Mouse (Mus musculus): Measurements from ENCODE around the gene Sept6. TPM values are rescaled to one million over a fixed set of nuclear protein-coding genes. Genes with fewer than 3 reads are reported as not detected.
A peak's percentile ranks its signal among the peaks of the same experiment; 100 is the strongest.

The Sept6 gene
- polyA plus RNA-seq, 1 experiment from 2014 or later, result 59.2 TPM

DNA sequence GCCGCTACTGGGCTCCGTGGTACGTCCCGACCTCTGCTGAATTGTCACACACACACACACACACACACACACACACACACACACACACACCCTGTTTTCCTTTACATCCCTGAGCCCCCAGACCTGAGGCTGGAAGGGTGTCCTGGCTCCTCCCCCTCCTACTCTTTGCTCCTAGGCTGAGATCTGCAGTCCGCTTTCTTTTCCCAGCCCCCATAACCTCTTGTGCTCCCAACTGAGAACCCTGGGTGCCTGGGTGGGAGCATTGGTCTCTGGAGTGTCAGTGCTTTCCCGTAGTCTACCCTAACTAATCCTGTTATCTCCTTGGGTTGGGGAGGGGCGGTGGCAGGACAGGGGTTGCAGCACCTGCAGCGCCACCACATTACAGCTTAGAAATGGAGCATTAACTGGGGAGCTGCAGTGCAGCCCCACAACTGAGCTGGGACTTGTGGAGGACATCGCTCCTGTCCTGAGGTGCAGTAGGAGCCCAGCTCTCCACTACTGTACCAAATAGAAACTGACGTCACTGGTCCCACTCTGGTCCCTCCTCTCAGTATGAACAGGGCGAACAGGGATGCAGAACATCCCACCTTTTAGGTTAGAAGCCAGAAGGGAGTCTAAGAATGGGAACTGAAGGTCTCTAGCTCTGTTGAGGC is 1.7 kb downstream of the Sept6 start:
- WGBS, result 31% methylated on average over 7 of the region's 11 CpGs
- no peak overlapping the region for H3K9ac ChIP-seq (replicated peaks; ENCODE audit: low read length)
- H3K27ac ChIP-seq (replicated peaks; ENCODE audit: low read depth, low read length), result no peak overlapping the region
- H3K27me3 ChIP-seq (ENCODE audit: control insufficient read depth, insufficient read depth, low read length), result no peaks in the 10 kb centered on the region
- no peaks in the 10 kb centered on the region for H3K4me1 ChIP-seq (ENCODE audit: control insufficient read depth, insufficient read depth, low read length)
- ATAC-seq (replicated peaks; ENCODE audit: insufficient number of reproducible peaks, low FRiP score, low TSS enrichment, low read depth) (peak; percentile 43), DNase-seq (ENCODE audit: low spot score) (peak; percentile 1)
- no peaks in the 10 kb centered on the region for H3K36me3 ChIP-seq (replicated peaks; ENCODE audit: control insufficient read depth, insufficient read depth, low read depth, low read length)
- H3K9me3 ChIP-seq (replicated peaks; ENCODE audit: control insufficient read depth, low read length), result no peaks in the 10 kb centered on the region
- H3K4me3 ChIP-seq (ENCODE audit: low read depth, low read length), result peak overlapping the region; percentile 59
- peak overlapping the region; percentile 57 for H3K4me2 ChIP-seq (ENCODE audit: low read depth, low read length)

GRCm38 (mm10) chrX:36989234-36989751 is 2.3 kb downstream of the Sept6 start:
- 16% methylated on average over 23 of the region's 29 CpGs for WGBS
- Histone ChIP-seq H3K27ac (replicated peaks; ENCODE audit: low read depth, low read length) (peak overlapping the region; percentile 28; the same call in 1 of the 2 replicates), H3K4me3 (ENCODE audit: low read depth, low read length) (peak overlapping the region; percentile 59), H3K9ac (replicated peaks; ENCODE audit: low read length) (peak overlapping the region; percentile 71), H3K9me3 (replicated peaks; ENCODE audit: control insufficient read depth, low read length) (no peaks in the 10 kb centered on the region), H3K27me3 (ENCODE audit: control insufficient read depth, insufficient read depth, low read length) (no peaks in the 10 kb centered on the region), H3K36me3 (replicated peaks; ENCODE audit: control insufficient read depth, insufficient read depth, low read depth, low read length) (no peaks in the 10 kb centered on the region), H3K4me1 (ENCODE audit: control insufficient read depth, insufficient read depth, low read length) (no peaks in the 10 kb centered on the region), H3K4me2 (ENCODE audit: low read depth, low read length) (peak overlapping the region; percentile 57)
- DNase-seq (ENCODE audit: low spot score) (peak; percentile 77), ATAC-seq (replicated peaks; ENCODE audit: insufficient number of reproducible peaks, low FRiP score, low TSS enrichment, low read depth) (peak; percentile 95)

GRCm38 (mm10) chrX:36988754-36989153 is 2.8 kb downstream of the Sept6 start:
- Histone ChIP-seq H3K27ac (replicated peaks; ENCODE audit: low read depth, low read length) (no peak overlapping the region), H3K4me1 (ENCODE audit: control insufficient read depth, insufficient read depth, low read length) (no peaks in the 10 kb centered on the region), H3K27me3 (ENCODE audit: control insufficient read depth, insufficient read depth, low read length) (no peaks in the 10 kb centered on the region), H3K4me3 (ENCODE audit: low read depth, low read length) (peak overlapping the region; percentile 59), H3K9ac (replicated peaks; ENCODE audit: low read length) (peak overlapping the region; percentile 71), H3K36me3 (replicated peaks; ENCODE audit: control insufficient read depth, insufficient read depth, low read depth, low read length) (no peaks in the 10 kb centered on the region), H3K4me2 (ENCODE audit: low read depth, low read length) (peak overlapping the region; percentile 57), H3K9me3 (replicated peaks; ENCODE audit: control insufficient read depth, low read length) (no peaks in the 10 kb centered on the region)
- DNase-seq (ENCODE audit: low spot score), result peak; percentile 42
- ATAC-seq (replicated peaks; ENCODE audit: insufficient number of reproducible peaks, low FRiP score, low TSS enrichment, low read depth), result peak; percentile 53
- 16% methylated on average over 19 of the region's 23 CpGs for WGBS

DNA sequence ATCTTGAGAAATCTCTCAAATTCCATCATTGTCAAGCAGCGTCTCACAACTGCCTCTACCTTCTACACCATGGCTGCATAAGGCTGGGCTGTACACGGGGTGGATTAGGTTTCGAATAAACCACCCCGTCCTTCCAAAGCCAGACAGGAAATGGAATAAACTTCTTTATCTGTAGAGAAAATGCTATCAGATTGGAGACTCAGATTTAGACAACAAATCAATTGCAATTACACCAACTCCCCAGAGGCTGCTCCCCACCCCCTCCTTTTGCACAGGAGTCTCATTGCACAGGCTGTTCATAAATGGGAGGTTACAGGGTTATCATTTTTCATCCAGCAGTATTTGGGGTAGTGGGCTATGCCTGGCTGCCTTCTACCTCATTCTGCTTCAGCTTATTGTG is 3.7 kb downstream of the Sept6 start:
- no peak for ATAC-seq (replicated peaks; ENCODE audit: insufficient number of reproducible peaks, low FRiP score, low TSS enrichment, low read depth)
- H3K4me3 ChIP-seq (ENCODE audit: low read depth, low read length), result peak overlapping the region; percentile 59
- peak overlapping the region; percentile 57 for H3K4me2 ChIP-seq (ENCODE audit: low read depth, low read length)
- 61% methylated on average over 4 of the region's 4 CpGs for WGBS
- no peaks in the 10 kb centered on the region for H3K4me1 ChIP-seq (ENCODE audit: control insufficient read depth, insufficient read depth, low read length)
- peak; percentile 0 for DNase-seq (ENCODE audit: low spot score)
- no peaks in the 10 kb centered on the region for H3K36me3 ChIP-seq (replicated peaks; ENCODE audit: control insufficient read depth, insufficient read depth, low read depth, low read length)
- no peaks in the 10 kb centered on the region for H3K27me3 ChIP-seq (ENCODE audit: control insufficient read depth, insufficient read depth, low read length)
- no peak overlapping the region for H3K27ac ChIP-seq (replicated peaks; ENCODE audit: low read depth, low read length)
- no peak overlapping the region; the same call in 1 of the 2 replicates for H3K9ac ChIP-seq (replicated peaks; ENCODE audit: low read length)
- no peaks in the 10 kb centered on the region for H3K9me3 ChIP-seq (replicated peaks; ENCODE audit: control insufficient read depth, low read length)

GRCm38 (mm10) chrX:36985041-36985440 is 6.6 kb downstream of the Sept6 start:
- H3K27me3 ChIP-seq (ENCODE audit: control insufficient read depth, insufficient read depth, low read length), result no peaks in the 10 kb centered on the region
- 77% methylated on average over 3 of the region's 3 CpGs for WGBS
- ATAC-seq (replicated peaks; ENCODE audit: insufficient number of reproducible peaks, low FRiP score, low TSS enrichment, low read depth), result no peak
- no peak overlapping the region for H3K27ac ChIP-seq (replicated peaks; ENCODE audit: low read depth, low read length)
- H3K4me1 ChIP-seq (ENCODE audit: control insufficient read depth, insufficient read depth, low read length), result no peaks in the 10 kb centered on the region
- no peak overlapping the region for H3K9ac ChIP-seq (replicated peaks; ENCODE audit: low read length)
- no peak for DNase-seq (ENCODE audit: low spot score)
- no peak overlapping the region for H3K4me2 ChIP-seq (ENCODE audit: low read depth, low read length)
- H3K9me3 ChIP-seq (replicated peaks; ENCODE audit: control insufficient read depth, low read length), result no peaks in the 10 kb centered on the region
- H3K36me3 ChIP-seq (replicated peaks; ENCODE audit: control insufficient read depth, insufficient read depth, low read depth, low read length), result no peaks in the 10 kb centered on the region
- no peak overlapping the region for H3K4me3 ChIP-seq (ENCODE audit: low read depth, low read length)

GRCm38 (mm10) chrX:36983654-36984311 is 7.8 kb downstream of the Sept6 start:
- Histone ChIP-seq H3K9me3 (replicated peaks; ENCODE audit: control insufficient read depth, low read length) (no peaks in the 10 kb centered on the region), H3K4me3 (ENCODE audit: low read depth, low read length) (no peak overlapping the region), H3K4me2 (ENCODE audit: low read depth, low read length) (no peak overlapping the region), H3K27ac (replicated peaks; ENCODE audit: low read depth, low read length) (peak overlapping the region; percentile 5), H3K9ac (replicated peaks; ENCODE audit: low read length) (no peak overlapping the region), H3K4me1 (ENCODE audit: control insufficient read depth, insufficient read depth, low read length) (no peaks in the 10 kb centered on the region), H3K36me3 (replicated peaks; ENCODE audit: control insufficient read depth, insufficient read depth, low read depth, low read length) (no peaks in the 10 kb centered on the region), H3K27me3 (ENCODE audit: control insufficient read depth, insufficient read depth, low read length) (no peaks in the 10 kb centered on the region)
- ATAC-seq (replicated peaks; ENCODE audit: insufficient number of reproducible peaks, low FRiP score, low TSS enrichment, low read depth), result peak; percentile 81
- WGBS, result 32% methylated on average over 11 of the region's 11 CpGs
- DNase-seq (ENCODE audit: low spot score), result peak; percentile 68

GRCm38 (mm10) chrX:36982892-36983653 is 8.5 kb downstream of the Sept6 start:
- H3K9ac ChIP-seq (replicated peaks; ENCODE audit: low read length), result no peak overlapping the region

More at GRCm38 (mm10) chrX:36982892-36983653, 8.5 kb downstream of the Sept6 start:
- Histone ChIP-seq H3K9me3 (replicated peaks; ENCODE audit: control insufficient read depth, low read length) (no peaks in the 10 kb centered on the region), H3K36me3 (replicated peaks; ENCODE audit: control insufficient read depth, insufficient read depth, low read depth, low read length) (no peaks in the 10 kb centered on the region), H3K4me3 (ENCODE audit: low read depth, low read length) (no peak overlapping the region), H3K4me2 (ENCODE audit: low read depth, low read length) (no peak overlapping the region), H3K27me3 (ENCODE audit: control insufficient read depth, insufficient read depth, low read length) (no peaks in the 10 kb centered on the region), H3K27ac (replicated peaks; ENCODE audit: low read depth, low read length) (peak overlapping the region; percentile 52), H3K4me1 (ENCODE audit: control insufficient read depth, insufficient read depth, low read length) (no peaks in the 10 kb centered on the region)
- WGBS, result 64% methylated on average over 8 of the region's 8 CpGs
- DNase-seq (ENCODE audit: low spot score) (peak; percentile 2), ATAC-seq (replicated peaks; ENCODE audit: insufficient number of reproducible peaks, low FRiP score, low TSS enrichment, low read depth) (no peak)

Measured in embryonic facial prominence, embryonic 11.5 days (tissue).